Mouse (Mus musculus) forebrain, embryonic 11.5 days (tissue): ENCODE measurements around the gene Fam92b. TPM values are rescaled to one million over a fixed set of nuclear protein-coding genes. Genes with fewer than 3 reads are reported as not detected.

Experiments used
- ATAC-seq: fragments of 200-750 bp; cut with Nextera tagmentation; replicated peaks from 2 replicates; pipeline ENCODE4 v1.8.0; 2017; ENCODE audit warnings: moderate TSS enrichment; ENCODE audit not compliant: low FRiP score
- DNase-seq: peaks from one replicate; pipeline ENCODE4 v3.0.0-alpha.2; 2017; ENCODE audit warnings: low spot score
- H3K27ac ChIP-seq: fragments of 300-500 bp; sonication (generic); 2 replicates; pipeline ENCODE4 v1.5.1; 2014; ENCODE audit warnings: low read depth, low read length
- H3K27me3 ChIP-seq: fragments of 300-500 bp; sonication (generic); 2 replicates; pipeline ENCODE4 v1.6.1; 2014; ENCODE audit warnings: mild to moderate bottlenecking, low read length, mixed read lengths; ENCODE audit not compliant: control insufficient read depth, insufficient read depth
- H3K36me3 ChIP-seq: fragments of 300-500 bp; sonication (generic); 2 replicates; pipeline ENCODE4 v1.6.1; 2014; ENCODE audit warnings: mild to moderate bottlenecking, low read length, moderate library complexity, mixed read lengths; ENCODE audit not compliant: control insufficient read depth, insufficient read depth
- H3K4me1 ChIP-seq: fragments of 300-500 bp; sonication (generic); replicated peaks from 2 replicates; pipeline ENCODE4 v1.6.1; 2014; ENCODE audit warnings: low read length, mixed read lengths; ENCODE audit not compliant: control insufficient read depth, insufficient read depth
- H3K4me2 ChIP-seq: fragments of 300-500 bp; sonication (generic); 2 replicates; pipeline ENCODE4 v1.6.1; 2014; ENCODE audit warnings: low read depth, mild to moderate bottlenecking, low read length, moderate library complexity, mixed read lengths; ENCODE audit not compliant: severe bottlenecking
- H3K4me3 ChIP-seq: fragments of 300-500 bp; sonication (generic); 2 replicates; pipeline ENCODE4 v1.5.1; 2014; ENCODE audit warnings: low read depth, low read length
- H3K9ac ChIP-seq: fragments of 300-500 bp; sonication (generic); 2 replicates; pipeline ENCODE4 v1.6.1; 2014; ENCODE audit warnings: low read length
- H3K9me3 ChIP-seq: fragments of 300-500 bp; sonication (generic); 2 replicates; pipeline ENCODE4 v1.6.1; 2016; ENCODE audit warnings: low read length, mixed read lengths; ENCODE audit not compliant: control insufficient read depth
- WGBS: fragments of 180-500 bp; shearing (Covaris S2); extraction: QIAGEN DNeasy Blood & Tissue Kit; methylation state at CpG from one replicate; pipeline ENCODE4 v1.1.7; 2014; 5-methylcytosine and 5-hydroxymethylcytosine counted together
- polyA plus RNA-seq: library from polyadenylated mRNA; unstranded; fragments of >200 nt; fragmentation: Nextera tagmentation; extraction: Ambion mirVana; gene quantifications from 2 replicates; pipeline ENCODE4 v1.2.1, GENCODE M21; 2014

Gene Fam92b
- polyA plus RNA-seq = 2.0 and 2.1 TPM in 2 replicates

DNA sequence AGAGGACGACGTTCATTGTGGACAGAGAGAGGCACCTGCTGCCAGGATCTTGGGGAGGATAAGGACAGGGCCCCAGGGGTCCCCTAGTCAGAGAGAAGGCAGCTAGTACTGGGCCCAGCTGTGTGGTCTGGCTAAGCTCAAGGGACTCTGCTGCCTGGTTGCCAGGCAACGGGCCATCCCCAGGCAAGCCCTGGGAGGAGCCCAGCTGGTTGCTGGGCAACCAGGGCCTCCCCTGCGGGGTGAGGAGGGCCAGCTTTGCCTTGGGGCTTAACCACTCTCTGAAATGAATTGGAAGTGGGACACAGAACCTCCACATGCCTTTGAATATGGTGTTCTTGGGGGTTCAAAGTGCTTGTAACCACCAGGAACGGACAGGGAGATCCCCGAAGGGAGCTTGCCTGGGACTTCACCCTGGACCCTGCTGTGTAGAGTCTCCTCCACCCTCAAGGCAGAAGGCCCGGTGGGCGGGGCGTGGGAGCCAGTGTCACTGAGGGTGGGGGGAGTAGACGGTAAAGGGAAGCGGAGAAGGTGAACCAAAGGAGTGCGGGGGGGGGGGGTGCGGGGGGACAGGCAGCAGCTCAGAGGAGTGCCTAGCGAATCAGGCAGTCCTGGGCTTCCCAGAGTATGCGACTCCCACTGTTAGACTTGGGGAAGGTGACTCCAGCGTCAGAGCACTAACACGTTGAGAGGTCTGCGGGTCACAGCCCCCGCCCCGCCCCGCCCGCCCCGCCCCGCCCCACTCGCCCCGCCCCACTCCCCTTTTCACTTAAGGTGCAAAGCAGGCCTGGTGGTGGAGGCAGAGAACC, at the start of gene Fam92b:
Gene Fam92b (minus strand): TSS at position 149 of the 806 bp plus-strand sequence.
- peak within 1 kb of the TSS; percentile 4; the same call in 1 of the 2 replicates for H3K4me3 ChIP-seq
- H3K36me3 ChIP-seq = no peaks in the 10 kb centered on the region
- under 1% methylated on average over 22 of the region's 26 CpGs for WGBS
- peak within 1 kb of the TSS; percentile 75 for H3K27ac ChIP-seq
- H3K4me1 ChIP-seq = peaks cover 35% of the 10 kb centered on the region
- H3K9ac ChIP-seq = peak within 1 kb of the TSS; percentile 39
- H3K9me3 ChIP-seq = no peaks in the 10 kb centered on the region
- ATAC-seq (peak; percentile 92), DNase-seq (peak; percentile 95)
- peaks cover 6% of the 10 kb centered on the region; the same call in 1 of the 2 replicates for H3K27me3 ChIP-seq
- H3K4me2 ChIP-seq = peak within 1 kb of the TSS; percentile 51

DNA sequence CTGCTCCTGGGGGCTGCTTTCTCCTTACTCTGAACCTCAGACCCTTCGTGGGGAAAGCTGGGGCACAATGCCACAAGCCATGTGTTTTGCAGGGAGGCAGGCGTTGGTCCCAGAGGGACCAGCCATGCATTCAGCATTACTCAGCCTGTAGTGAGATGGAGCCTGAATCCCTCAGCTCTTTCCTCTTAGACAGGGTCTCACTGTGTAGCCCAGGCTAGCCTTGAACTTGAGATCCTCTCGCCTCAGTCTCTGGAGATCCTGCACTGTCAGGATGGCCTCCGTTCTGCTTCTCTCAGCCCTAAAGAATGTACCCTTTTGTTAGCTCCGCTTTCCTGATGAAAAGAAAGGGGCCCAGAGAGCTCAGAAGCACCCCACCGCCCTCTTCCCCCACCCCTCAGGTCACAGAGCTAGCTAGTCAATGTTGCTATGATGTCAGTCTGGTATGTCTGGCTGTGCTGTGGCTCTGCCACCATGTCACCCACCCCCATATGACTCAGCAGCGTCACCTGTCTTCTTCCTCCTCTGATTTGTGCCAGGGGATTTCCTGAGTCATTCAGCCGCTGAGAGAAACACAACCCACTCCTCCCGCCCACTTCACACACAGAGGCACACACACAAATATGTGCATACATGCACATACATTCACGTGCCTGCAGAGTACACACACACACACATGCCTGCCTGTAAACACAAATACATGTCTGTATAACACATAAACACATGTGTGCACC, 48.3 kb upstream of the Fam92b start:
- Histone ChIP-seq H3K27me3 (peaks cover 13% of the 10 kb centered on the region), H3K36me3 (no peaks in the 10 kb centered on the region), H3K4me1 (peaks cover 52% of the 10 kb centered on the region), H3K9ac (no peak overlapping the region), H3K27ac (peak overlapping the region; percentile 9; the same call in 1 of the 2 replicates), H3K4me2 (no peak overlapping the region), H3K9me3 (no peaks in the 10 kb centered on the region), H3K4me3 (no peak overlapping the region)
- WGBS = 33% methylated on average over 10 of the region's 10 CpGs
- no peak for ATAC-seq
- peak; percentile 67 for DNase-seq

DNA sequence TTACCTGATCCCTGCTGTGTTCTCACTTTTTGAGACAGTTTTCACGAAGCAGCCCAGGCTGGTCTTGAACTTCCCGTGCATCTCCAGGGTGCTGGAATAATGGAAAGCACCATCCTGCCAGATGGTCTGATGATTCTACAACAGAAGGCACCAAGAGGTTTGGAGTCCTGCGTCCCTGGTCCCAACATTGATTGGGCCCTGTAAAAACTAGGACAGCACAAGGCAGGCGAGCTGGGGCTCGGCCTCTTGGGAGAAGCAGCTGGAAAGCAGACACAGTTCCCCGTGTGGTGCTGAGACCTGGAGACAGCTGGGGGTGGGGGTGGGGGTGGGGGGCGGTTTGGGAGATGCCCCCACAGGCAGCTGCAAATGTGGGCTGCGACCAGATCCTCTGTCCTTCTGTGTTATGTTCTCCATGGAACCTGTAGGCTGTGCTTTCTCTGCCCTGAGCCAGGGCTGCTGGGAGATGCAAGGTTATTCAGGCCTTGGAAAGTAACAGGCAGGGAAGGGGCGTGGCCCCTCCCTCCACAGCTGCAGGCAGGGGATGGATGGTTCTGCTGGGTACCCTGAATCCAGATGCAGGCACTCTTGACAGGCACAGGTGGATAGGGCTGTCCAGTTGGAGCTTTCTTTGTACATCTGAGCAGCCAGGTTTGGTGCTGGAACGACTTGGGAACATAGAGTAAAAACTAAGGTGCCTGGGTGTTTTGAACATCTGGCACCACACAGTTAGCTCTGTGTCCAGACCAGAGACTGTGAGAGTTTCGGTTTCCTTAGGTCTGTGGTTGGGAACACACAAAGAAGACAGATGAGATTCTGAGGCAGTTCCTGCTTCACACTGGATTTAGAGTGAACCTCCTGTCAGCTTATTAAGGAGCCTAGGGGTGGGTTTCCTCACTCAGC, 47.5 kb upstream of the Fam92b start:
- DNase-seq (no peak), ATAC-seq (no peak)
- 47% methylated on average over 11 of the region's 11 CpGs for WGBS
- no peaks in the 10 kb centered on the region for H3K36me3 ChIP-seq
- no peaks in the 10 kb centered on the region for H3K9me3 ChIP-seq
- peaks cover 6% of the 10 kb centered on the region for H3K27me3 ChIP-seq
- H3K4me1 ChIP-seq = peaks cover 44% of the 10 kb centered on the region
- no peak overlapping the region for H3K9ac ChIP-seq
- no peak overlapping the region for H3K4me3 ChIP-seq
- peak overlapping the region; percentile 9; the same call in 1 of the 2 replicates for H3K27ac ChIP-seq
- no peak overlapping the region for H3K4me2 ChIP-seq

DNA sequence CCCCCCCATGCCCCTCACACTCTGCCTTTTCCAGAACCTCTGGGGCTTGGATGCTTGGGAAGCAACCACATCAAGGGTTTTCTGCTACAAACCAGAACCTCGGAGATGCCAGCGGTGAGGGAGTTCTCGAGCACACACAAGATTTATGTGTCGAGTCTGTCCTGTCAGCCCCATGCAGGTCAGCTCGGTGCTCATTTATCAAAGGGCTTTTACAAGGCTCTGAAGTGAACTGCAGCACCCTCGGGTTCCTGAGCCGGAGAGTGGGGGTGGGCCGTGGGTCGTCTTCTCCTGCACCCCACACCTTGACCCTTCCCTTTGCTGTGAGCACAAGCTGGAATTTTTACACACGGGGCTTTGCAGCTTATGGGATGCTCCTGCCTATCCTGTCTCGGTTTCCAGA, 45.3 kb upstream of the Fam92b start:
- no peak for ATAC-seq
- Histone ChIP-seq H3K4me2 (no peak overlapping the region), H3K36me3 (no peaks in the 10 kb centered on the region), H3K27me3 (no peaks in the 10 kb centered on the region), H3K9me3 (no peaks in the 10 kb centered on the region), H3K27ac (no peak overlapping the region), H3K4me1 (peaks cover 30% of the 10 kb centered on the region), H3K4me3 (no peak overlapping the region), H3K9ac (no peak overlapping the region)
- DNase-seq = no peak
- 76% methylated on average over 11 of the region's 11 CpGs for WGBS

DNA sequence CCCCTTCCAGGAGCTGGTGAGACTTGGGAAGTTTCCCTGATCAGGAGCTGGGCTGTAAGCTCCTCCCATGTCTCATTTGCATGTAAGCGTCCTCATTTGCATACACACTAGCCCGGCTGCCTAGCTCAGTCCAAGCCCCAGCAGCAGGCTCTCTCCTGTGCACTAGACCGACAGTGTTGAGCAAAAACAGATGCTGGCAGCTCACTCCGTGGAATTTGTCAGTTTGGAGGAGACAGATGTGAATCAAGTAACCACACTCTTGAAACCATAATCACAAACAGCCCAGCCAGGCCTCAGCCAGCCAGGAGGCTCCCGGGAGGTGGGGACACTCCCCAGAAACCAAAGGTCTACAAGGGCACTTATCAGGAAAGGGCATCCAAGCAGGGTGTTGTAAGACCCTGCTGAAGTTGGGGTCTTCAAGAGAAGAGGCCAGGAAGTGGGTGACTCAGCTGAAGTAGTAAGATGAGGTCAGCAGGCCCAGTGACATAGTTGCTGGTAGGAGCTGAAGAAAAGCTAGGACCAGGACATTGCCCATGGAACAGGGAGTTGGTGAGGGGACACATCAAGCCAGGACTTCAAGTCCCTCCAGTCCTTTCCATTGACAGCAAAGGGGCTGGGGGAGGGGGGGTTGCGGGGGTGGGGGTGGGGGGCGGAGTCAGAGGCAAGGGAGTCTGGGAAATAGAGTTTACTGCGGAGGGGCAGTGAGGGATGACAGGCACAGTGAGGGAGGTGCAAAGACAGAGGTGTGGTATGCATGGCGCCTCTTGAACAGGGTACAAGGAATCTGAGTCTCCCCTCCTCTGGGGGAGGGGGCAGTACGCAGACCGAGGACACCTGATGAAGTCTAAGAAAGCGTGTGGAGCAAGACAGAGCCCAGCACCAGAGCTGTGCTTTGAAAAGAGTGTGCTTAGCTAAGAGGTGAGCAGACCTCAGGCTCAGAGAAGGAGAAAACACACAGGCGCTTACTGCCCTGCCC, 39.9 kb upstream of the Fam92b start:
- DNase-seq (peak; percentile 76), ATAC-seq (peak; percentile 88)
- Histone ChIP-seq H3K4me1 (peaks cover 11% of the 10 kb centered on the region), H3K4me3 (no peak overlapping the region), H3K27me3 (no peaks in the 10 kb centered on the region), H3K9me3 (no peaks in the 10 kb centered on the region), H3K27ac (peak overlapping the region; percentile 57), H3K9ac (peak overlapping the region; percentile 35), H3K36me3 (no peaks in the 10 kb centered on the region), H3K4me2 (peak overlapping the region; percentile 21; the same call in 1 of the 2 replicates)
- 17% methylated on average over 13 of the region's 13 CpGs for WGBS

DNA sequence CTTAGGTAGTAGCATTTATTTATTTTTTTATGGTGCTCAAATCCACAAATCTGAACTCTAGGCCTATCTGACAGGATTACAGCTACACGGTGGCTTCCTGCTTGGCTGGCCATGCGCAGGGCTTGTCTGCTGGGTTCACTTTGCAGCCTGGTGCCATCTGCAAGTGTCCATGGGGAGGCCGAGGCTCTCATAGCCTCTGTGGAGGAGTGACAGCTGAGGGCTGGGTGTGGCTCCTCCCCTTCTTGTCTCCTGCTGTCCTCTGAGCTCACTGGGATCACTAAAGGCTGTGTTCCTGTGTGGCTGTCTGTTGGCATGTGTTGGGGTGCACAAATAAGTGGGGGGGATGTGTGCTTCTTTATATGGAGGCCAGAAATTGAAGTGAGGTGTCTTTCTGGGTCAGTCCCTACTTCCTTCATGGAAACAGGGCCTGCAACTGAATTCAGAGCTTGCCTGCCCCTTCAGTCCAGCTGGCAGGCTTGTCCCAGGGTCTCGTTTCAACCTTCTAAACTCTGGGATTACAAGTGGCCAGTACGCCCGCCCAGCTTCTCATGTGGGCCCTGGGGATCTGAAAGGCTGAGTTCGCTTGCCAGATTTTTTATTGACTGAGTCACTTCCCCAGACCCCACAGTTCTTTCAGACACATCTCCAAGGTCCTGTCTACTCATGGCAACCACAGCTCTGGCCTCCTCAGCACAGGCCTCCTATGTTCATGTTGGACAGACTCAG, 38.3 kb upstream of the Fam92b start:
- Histone ChIP-seq H3K27ac (no peak overlapping the region), H3K36me3 (no peaks in the 10 kb centered on the region), H3K4me3 (no peak overlapping the region), H3K4me1 (peaks cover 20% of the 10 kb centered on the region), H3K9me3 (no peaks in the 10 kb centered on the region), H3K27me3 (no peaks in the 10 kb centered on the region), H3K9ac (no peak overlapping the region), H3K4me2 (no peak overlapping the region)
- 50% methylated on average over 7 of the region's 7 CpGs for WGBS
- DNase-seq (no peak), ATAC-seq (no peak)

DNA sequence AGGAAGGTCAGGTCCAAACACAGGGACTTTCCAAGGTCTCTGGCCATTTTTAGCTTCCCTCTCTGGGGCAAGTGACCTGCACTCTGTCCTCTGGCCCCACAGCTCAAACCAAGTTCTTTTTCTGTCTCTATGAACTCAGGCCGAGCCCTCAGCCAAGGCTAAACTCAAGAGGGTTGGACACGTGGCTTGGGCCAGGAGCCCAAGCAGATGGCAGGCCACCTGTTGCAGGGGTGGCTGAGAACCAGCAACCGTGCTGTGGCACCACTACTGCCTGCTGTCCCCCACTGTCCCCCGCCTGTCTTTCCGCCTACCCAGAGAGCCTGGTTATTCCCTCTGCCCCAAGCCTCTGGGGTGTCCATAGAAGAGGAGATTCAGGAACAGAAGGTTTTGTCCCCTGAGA, 36.7 kb upstream of the Fam92b start:
- no peaks in the 10 kb centered on the region for H3K36me3 ChIP-seq

More for the DNA sequence above, 36.7 kb upstream of the Fam92b start:
- Histone ChIP-seq H3K27me3 (no peaks in the 10 kb centered on the region), H3K4me3 (no peak overlapping the region), H3K4me2 (no peak overlapping the region), H3K4me1 (peaks cover 21% of the 10 kb centered on the region), H3K27ac (no peak overlapping the region), H3K9ac (no peak overlapping the region), H3K9me3 (no peaks in the 10 kb centered on the region)
- DNase-seq (no peak), ATAC-seq (no peak)
- WGBS = 80% methylated on average over 5 of the region's 5 CpGs
